Comparison of ENCODE assay signal across 16 mouse cellular contexts in the genomic region with DNA sequence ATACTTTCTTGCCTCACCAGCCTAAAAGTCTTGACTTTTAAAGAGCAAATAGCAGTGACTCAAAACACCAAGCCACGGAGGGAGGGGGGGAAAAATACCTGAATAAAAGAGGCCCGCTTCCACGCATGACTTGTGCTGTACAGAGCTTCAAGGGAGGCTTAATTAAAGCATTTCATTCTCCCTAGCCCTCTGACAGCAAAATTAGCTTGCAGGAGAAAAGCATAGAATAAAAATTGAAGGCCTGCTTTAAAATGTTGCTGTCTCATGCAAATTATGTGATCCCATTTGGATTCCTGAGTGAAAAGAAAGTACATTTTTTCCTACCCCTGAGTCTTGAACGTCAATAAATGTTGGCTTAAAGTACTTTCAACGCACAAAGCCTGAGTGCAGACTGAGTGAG.
"Had no signal": no experiment of that assay in that cellular context is flagged by ENCODE, and none has a peak within 500 bp of the region (broad histone marks: within the 10 kb centered on the region; RNA-seq: fewer than 3 reads in every experiment).

No protein-coding gene starts in this region.

- H3K4me2 ChIP-seq: limb, embryonic 15.5 days; liver, embryonic 12.5 days; lung, embryonic 14.5 days; midbrain, embryonic 11.5 days; neural tube, embryonic 15.5 days; stomach, embryonic 15.5 days had no signal

- H3K27me3 ChIP-seq: limb, embryonic 15.5 days; liver, embryonic 12.5 days; neural tube, embryonic 15.5 days; stomach, embryonic 15.5 days had no signal

- ATAC-seq: liver, embryonic 12.5 days had no signal

- H3K9me3 ChIP-seq: limb, embryonic 15.5 days; stomach, embryonic 15.5 days had no signal

- H3K36me3 ChIP-seq: limb, embryonic 15.5 days; liver, embryonic 12.5 days; neural tube, embryonic 15.5 days; stomach, embryonic 15.5 days had no signal

- H3K9ac ChIP-seq: limb, embryonic 15.5 days; liver, embryonic 12.5 days; lung, embryonic 14.5 days; neural tube, embryonic 15.5 days; stomach, embryonic 15.5 days had no signal

- H3K4me3 ChIP-seq: limb, embryonic 15.5 days; liver, embryonic 12.5 days; myocyte; neural tube, embryonic 15.5 days; stomach, embryonic 15.5 days had no signal

- H3K4me1 ChIP-seq: liver, embryonic 12.5 days; neural tube, embryonic 15.5 days; stomach, embryonic 15.5 days had no signal

- DNase-seq: kidney, adult 8-10 months; layer of hippocampus, postnatal 36 days; lung, embryonic 14.5 days; lung, postnatal 10 days; lung, postnatal 4 days; right cerebral cortex, postnatal 4 days; spleen, adult 18-20 months; thymus, adult 2 months; thymus, postnatal 25 days had no signal

- H3K27ac ChIP-seq: kidney, postnatal 0 days; limb, embryonic 15.5 days; liver, embryonic 12.5 days; neural tube, embryonic 15.5 days; stomach, embryonic 15.5 days had no signal
